Mouse (Mus musculus): ENCODE measurements around the gene Btbd2. TPM values are rescaled to one million over a fixed set of nuclear protein-coding genes. Genes with fewer than 3 reads are reported as not detected.

Btbd2 gene
- total and polyA plus RNA-seq, 2 experiments from 2014 or later = 82.8 to 213 TPM

DNA sequence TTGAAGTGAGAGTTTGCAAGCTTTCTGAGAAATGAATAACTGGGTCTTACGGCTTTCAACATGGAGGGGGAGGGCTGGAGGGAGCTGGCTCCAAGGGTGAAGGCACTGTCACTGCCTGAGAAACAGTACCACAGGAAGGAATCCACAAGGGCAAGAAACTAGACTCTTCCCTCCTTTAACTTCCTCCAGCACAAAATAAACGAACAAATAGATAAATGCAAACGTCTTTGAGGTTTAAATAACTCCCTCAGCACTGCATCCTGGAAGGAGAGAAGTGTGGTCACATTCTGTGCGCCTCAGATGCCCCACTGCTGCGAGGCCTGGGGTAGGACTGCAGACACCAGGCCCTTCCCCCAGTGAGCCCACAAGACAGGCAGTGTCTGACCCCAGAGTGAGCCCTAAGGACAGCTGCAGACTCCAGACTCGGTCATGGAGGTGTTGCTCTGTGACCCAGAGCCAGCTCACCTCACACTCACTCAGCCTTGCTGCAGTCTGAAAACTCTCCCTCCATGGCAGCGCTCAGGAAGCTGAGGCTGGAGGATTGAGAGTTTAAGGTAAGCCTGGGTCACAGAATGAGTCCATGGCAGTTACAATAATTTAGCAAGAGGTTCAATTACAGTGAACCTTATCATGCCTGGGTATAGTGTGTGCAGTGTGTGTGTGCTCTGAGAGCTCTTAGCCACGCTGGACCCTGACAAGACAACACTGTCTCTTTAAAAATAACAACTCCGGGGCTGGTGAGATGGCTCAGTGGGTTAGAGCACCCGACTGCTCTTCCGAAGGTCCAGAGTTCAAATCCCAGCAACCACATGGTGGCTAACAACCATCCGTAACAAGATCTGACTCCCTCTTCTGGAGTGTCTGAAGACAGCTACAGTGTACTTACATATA, 39.9 kb upstream of the Btbd2 start:
- H3K27ac ChIP-seq = no peak overlapping the region
- no peak overlapping the region; the same call in 1 of the 2 replicates for H3K9ac ChIP-seq (replicated peaks; ENCODE audit: low read length)
- ATAC-seq (no peak), DNase-seq (ENCODE audit: low spot score) (no peak)
- H3K27me3 ChIP-seq (ENCODE audit: insufficient read depth, low read length) = no peaks in the 10 kb centered on the region
- no peaks in the 10 kb centered on the region for H3K9me3 ChIP-seq (ENCODE audit: low read length)
- 0 out of 2 replicates have a peak, but pooled peaks cover 9% of the 10 kb centered on the region for H3K4me1 ChIP-seq (ENCODE audit: insufficient read depth, low read length)
- H3K4me3 ChIP-seq (ENCODE audit: low read length) = no peak overlapping the region
- WGBS = 74% methylated on average over 11 of the region's 12 CpGs
- peaks cover 6% of the 10 kb centered on the region; the same call in 1 of the 2 replicates for H3K36me3 ChIP-seq (ENCODE audit: insufficient read depth, low read length)
- H3K4me2 ChIP-seq (ENCODE audit: low read depth, low read length) = no peak overlapping the region
- no peak for TF ChIP-seq CTCF (IDR thresholded peaks at IDR 0.05; ENCODE audit: low read depth)

DNA sequence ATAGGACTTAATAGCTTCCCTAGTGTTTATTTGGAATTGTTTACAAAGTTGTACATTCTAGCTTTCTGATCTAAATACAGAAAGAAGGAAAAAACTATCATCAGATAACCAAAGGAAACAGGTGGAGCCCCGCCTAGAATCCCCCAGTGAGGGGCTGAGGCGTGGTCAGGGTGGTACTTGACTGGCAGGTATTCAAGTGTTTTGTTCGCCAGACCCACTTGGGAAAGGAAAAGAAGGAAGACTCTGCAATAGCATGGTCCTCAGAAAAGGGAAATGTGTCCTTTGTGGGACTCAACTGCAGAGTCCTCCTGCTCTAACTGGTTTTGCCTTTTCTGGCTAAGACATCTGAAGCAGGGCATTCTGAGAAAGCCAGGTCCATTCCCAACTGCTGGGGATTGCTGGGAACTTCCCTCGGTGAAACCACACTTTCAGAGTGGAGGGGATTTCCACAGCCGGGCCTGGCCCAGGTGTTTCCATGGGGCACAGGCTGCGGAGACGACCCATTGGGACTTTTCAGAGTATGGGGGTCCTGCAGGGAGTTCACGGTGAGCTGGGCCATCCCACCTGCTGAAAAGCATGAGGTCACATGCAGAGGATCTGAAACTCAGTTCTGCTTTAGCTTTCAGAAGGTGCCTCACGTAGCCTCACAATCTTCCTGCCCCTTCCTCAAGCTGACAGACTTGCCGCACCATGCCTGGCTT, 39.1 kb upstream of the Btbd2 start:
- no peak for ATAC-seq

DNA sequence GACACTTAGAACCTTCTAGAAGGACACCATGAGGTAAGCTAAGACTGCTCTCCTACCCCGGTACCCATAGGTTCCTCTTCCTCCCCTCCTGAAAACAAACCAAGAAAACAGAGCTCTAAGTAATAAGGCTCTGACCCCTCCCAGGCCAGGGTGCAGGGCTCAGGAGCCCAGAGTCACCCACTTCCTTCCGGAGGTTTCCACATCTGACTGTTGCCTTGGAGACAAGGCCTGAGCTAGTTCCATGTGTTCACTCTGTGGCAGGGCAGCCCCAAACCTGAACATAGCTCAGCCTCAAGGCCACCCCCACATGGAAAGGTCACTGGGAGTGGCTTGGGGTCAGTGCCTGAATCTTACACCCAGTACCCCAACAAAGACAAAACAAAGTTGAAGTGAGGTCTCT, 38.3 kb upstream of the Btbd2 start:
- H3K9ac ChIP-seq (replicated peaks; ENCODE audit: low read length) = no peak overlapping the region
- 0 out of 2 replicates have a peak, but pooled peaks cover 4% of the 10 kb centered on the region for H3K4me1 ChIP-seq (ENCODE audit: insufficient read depth, low read length)
- no peak overlapping the region for H3K27ac ChIP-seq
- DNase-seq (ENCODE audit: low spot score) (no peak), ATAC-seq (no peak)
- no peaks in the 10 kb centered on the region for H3K27me3 ChIP-seq (ENCODE audit: insufficient read depth, low read length)
- H3K36me3 ChIP-seq (ENCODE audit: insufficient read depth, low read length) = peaks cover 9% of the 10 kb centered on the region; the same call in 1 of the 2 replicates
- 92% methylated on average over 2 of the region's 2 CpGs for WGBS
- no peak overlapping the region for H3K4me3 ChIP-seq (ENCODE audit: low read length)
- no peak overlapping the region for H3K4me2 ChIP-seq (ENCODE audit: low read depth, low read length)
- no peak for TF ChIP-seq CTCF (IDR thresholded peaks at IDR 0.05; ENCODE audit: low read depth)
- no peaks in the 10 kb centered on the region for H3K9me3 ChIP-seq (ENCODE audit: low read length)

More for the DNA sequence above, 39.1 kb upstream of the Btbd2 start:
- Histone ChIP-seq H3K36me3 (ENCODE audit: insufficient read depth, low read length) (peaks cover 6% of the 10 kb centered on the region; the same call in 1 of the 2 replicates), H3K4me3 (ENCODE audit: low read length) (no peak overlapping the region), H3K27ac (no peak overlapping the region), H3K4me2 (ENCODE audit: low read depth, low read length) (no peak overlapping the region), H3K9me3 (ENCODE audit: low read length) (no peaks in the 10 kb centered on the region), H3K27me3 (ENCODE audit: insufficient read depth, low read length) (no peaks in the 10 kb centered on the region), H3K9ac (replicated peaks; ENCODE audit: low read length) (no peak overlapping the region; the same call in 1 of the 2 replicates), H3K4me1 (ENCODE audit: insufficient read depth, low read length) (0 out of 2 replicates have a peak, but pooled peaks cover 7% of the 10 kb centered on the region)
- TF ChIP-seq CTCF (IDR thresholded peaks at IDR 0.05; ENCODE audit: low read depth) = no peak
- WGBS = 74% methylated on average over 10 of the region's 10 CpGs
- no peak for DNase-seq (ENCODE audit: low spot score)

DNA sequence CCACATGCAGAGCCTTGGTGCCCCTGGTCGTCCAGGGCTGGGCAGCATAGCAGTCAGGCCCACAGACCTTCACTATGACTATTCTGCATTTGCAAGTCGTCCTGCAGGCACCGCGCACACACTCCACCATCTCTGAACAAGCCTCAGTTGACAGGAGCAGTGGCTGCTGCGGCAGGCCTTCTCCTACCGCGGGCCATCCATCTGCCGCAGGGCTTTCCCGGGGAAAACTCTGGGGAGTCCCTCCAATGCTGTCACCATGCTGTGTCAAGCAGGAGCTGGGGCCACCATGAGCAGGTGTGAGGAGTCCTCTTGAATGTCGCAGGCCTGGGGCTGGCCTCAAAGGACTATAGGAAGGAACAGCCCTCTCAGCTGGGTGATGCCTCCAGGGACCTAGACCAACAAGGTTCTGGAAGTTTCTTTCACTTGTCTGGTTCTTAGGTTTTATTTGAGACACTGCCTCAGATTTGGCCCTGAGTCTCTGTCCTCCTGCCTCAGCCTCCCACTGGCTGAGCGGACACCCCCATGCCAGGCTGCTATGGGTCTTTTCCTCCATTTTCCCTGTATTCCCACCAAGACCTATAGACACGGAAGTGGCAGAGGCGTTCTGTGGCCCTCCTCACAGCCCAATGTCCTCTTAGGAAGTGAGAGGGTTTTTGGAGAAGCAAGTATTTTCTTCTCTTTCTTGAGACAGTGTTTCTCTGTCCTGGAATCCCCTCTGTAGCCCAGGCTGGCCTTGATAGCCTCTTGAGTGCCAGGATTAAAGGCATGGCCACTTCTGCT, 37.5 kb upstream of the Btbd2 start:
- no peaks in the 10 kb centered on the region for H3K4me1 ChIP-seq (ENCODE audit: insufficient read depth, low read length)
- H3K9ac ChIP-seq (replicated peaks; ENCODE audit: low read length) = 0 out of 2 replicates have a peak overlapping the region, but pooled peaks have one; percentile 9
- DNase-seq (ENCODE audit: low spot score) (no peak), ATAC-seq (no peak)
- no peak overlapping the region for H3K27ac ChIP-seq
- peaks cover 18% of the 10 kb centered on the region; the same call in 1 of the 2 replicates for H3K36me3 ChIP-seq (ENCODE audit: insufficient read depth, low read length)
- H3K9me3 ChIP-seq (ENCODE audit: low read length) = no peaks in the 10 kb centered on the region
- TF ChIP-seq CTCF (IDR thresholded peaks at IDR 0.05; ENCODE audit: low read depth) = no peak
- H3K4me3 ChIP-seq (ENCODE audit: low read length) = no peak overlapping the region
- H3K27me3 ChIP-seq (ENCODE audit: insufficient read depth, low read length) = no peaks in the 10 kb centered on the region
- 85% methylated on average over 13 of the region's 13 CpGs for WGBS
- H3K4me2 ChIP-seq (ENCODE audit: low read depth, low read length) = no peak overlapping the region

DNA sequence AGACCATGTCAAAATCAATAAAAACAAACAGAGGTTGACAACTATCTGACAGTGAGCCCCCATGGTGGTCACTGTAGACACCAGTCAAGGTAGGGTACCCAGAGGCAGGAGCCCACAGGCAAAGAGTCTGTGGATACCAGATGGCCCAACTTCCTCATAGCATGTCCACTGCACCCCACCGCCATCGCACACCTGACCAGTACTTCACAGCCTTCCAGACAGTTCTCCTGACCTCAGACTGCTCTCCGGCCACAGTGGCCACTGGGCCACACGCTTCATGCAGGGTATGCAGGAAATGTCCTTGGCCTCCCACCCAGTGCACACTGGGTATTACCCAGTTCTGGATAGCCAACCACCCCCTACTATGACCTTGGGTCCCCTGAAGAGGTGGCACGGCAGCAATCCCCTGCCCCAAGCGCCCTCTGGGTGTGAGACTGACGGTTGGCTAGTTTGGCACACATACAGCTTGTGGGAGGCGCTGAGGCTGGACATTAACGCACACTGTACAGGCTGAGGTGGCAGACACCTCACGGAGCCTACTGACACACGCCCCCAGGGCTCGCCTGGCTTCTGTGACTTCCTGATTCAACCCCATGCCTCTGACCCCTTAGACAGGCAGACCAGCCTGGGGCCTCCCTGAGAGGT, 36.7 kb upstream of the Btbd2 start:
- H3K4me1 ChIP-seq (ENCODE audit: insufficient read depth, low read length) = no peaks in the 10 kb centered on the region
- TF ChIP-seq CTCF (IDR thresholded peaks at IDR 0.05; ENCODE audit: low read depth) = no peak
- ATAC-seq = no peak
- no peak for DNase-seq (ENCODE audit: low spot score)
- 88% methylated on average over 12 of the region's 12 CpGs for WGBS
- H3K27me3 ChIP-seq (ENCODE audit: insufficient read depth, low read length) = no peaks in the 10 kb centered on the region
- H3K27ac ChIP-seq = no peak overlapping the region
- no peak overlapping the region for H3K9ac ChIP-seq (replicated peaks; ENCODE audit: low read length)
- H3K36me3 ChIP-seq (ENCODE audit: insufficient read depth, low read length) = peaks cover 23% of the 10 kb centered on the region; the same call in 1 of the 2 replicates
- H3K4me2 ChIP-seq (ENCODE audit: low read depth, low read length) = no peak overlapping the region
- H3K4me3 ChIP-seq (ENCODE audit: low read length) = no peak overlapping the region
- H3K9me3 ChIP-seq (ENCODE audit: low read length) = no peaks in the 10 kb centered on the region

All from hindbrain, postnatal 0 days (tissue).